Mouse (Mus musculus) frontal cortex, adult (tissue): ENCODE data around the gene Gm36028.

Experiments used
- ATAC-seq: cut with Nextera tagmentation; 2 replicates; pipeline ENCODE4 v1.9.2; 2017; ENCODE audit warnings: mild to moderate bottlenecking, moderate library complexity, mixed read lengths; ENCODE audit not compliant: low TSS enrichment

Gm36028 gene

DNA sequence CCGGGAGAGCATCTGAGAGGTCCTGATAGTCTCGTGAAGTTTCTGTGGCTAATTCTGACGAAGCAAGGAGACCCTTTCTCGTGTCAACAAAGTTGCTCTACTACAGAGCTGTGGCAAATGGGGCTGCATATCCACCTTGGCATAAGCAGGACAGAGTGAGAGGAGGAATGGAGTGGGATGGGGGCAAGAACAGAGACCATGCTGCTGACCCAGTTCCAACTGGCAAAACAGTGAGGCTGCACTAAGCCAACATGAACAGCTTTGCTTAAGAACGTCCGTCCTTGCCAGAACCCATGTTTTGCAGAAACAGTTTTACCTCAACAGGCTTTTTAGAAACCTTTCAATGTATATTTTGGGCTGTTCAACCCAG, 51.3 kb downstream of the Gm36028 start:
- no peak for ATAC-seq

DNA sequence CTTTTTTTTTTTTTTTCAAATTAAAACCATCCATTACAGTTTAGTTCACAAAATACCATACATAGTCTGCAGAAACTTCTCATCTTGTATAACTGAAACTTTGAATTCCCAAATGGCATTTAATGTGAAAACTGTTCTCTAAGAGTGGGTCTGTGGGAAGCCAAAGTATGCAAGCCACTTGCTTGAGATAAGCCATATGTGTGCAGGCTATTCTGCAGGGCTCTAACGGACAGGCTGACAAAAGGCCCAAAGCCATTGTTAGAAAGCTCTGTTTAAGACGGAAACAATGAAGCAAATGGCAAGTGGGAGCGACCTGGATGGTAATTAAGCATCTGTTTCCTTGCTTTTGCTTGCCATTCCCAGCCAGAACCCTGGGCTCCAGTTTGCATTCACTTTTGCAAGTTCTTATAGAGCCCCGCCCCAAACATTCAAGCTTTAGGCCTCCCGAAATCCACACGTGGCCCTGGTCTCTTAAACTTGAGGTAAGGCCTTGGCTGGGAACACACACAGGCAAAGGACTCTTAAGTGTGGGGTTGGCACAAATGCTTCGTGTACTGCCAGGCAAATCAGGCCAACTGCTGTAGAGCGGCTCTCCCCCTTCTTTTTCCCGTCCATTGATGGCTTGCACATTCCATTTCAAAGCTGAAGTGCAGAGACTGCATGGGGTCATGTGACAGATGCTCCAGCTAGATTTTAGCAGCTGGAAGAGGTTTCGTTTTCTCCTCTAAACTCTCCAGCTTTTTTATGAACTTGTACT, 51.9 kb downstream of the Gm36028 start:
- peak; percentile 25; the same call in 1 of the 2 replicates for ATAC-seq

DNA sequence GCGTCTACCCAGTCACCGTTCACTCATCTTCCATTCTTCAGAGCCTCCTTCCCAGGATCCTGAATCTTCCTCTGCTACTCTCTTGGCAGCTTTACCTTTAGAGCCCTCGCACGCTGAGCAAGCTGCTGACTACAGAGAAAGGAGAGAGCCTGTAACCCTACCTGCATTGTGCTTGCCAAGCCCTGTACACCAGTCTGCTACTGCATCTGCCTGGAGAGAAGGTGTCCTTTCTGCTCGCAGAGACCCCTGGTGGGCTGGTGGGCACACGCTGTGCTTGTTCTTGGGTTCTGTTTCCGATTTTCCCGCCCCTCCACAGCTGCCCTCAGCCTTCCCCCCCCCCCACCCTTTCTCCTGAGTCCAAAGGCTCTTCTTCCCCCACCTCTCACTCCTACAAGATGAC, 53.7 kb downstream of the Gm36028 start:
- no peak for ATAC-seq

GRCm38 (mm10) chr16:37805746-37806495, 55.0 kb downstream of the Gm36028 start:
- no peak for ATAC-seq

DNA sequence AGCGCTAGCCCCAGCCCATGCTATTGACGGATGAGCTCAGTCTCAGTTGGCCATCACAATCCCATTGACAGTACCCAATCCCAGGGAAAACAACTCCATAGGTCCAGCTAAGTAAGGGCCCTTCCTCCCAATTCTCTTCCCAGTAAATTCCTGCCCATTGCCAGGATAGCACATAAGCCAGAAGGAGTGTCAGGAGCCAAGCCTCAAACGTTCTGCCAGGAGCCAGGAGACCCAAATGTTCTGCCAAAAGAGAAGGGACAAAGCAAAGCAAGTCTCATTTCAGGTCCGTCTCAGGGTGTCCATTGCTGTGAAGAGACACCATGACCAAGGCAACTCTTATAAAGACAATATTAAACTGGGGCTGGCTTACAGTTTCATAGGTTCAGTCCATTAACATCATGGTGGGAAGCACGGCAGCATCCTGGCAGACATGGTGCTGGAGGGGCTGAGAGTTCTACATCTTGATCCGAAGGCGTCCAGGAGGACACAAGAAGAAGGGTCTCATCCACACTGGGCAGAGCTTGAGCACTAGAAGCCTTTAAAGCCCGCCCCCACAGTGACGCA, 57.5 kb downstream of the Gm36028 start:
- no peak for ATAC-seq

- ATAC-seq: peak; percentile 93
These were observed 58.2 kb downstream of the Gm36028 start for GRCm38 (mm10) chr16:37802686-37803295.

- ATAC-seq: no peak
These were observed 59.8 kb downstream of the Gm36028 start for GRCm38 (mm10) chr16:37801097-37801496.
